Mouse (Mus musculus) spleen, adult 2 months (tissue): ENCODE results near the gene Stk39.

ENCODE experiments used
- CTCF ChIP-seq: fragments of 200-500 bp; IDR thresholded peaks from 2 replicates; pipeline ENCODE4 v1.5.1; 2011; ENCODE audit warnings: mild to moderate bottlenecking, inconsistent platforms; ENCODE audit not compliant: insufficient read depth, insufficient read length, insufficient replicate concordance; ENCODE audit errors: extremely low read depth
- POLR2A ChIP-seq: fragments of 200-500 bp; IDR thresholded peaks from 2 replicates; pipeline ENCODE4 v1.6.1; 2011; ENCODE audit warnings: low read depth, low read length, inconsistent platforms

DNA sequence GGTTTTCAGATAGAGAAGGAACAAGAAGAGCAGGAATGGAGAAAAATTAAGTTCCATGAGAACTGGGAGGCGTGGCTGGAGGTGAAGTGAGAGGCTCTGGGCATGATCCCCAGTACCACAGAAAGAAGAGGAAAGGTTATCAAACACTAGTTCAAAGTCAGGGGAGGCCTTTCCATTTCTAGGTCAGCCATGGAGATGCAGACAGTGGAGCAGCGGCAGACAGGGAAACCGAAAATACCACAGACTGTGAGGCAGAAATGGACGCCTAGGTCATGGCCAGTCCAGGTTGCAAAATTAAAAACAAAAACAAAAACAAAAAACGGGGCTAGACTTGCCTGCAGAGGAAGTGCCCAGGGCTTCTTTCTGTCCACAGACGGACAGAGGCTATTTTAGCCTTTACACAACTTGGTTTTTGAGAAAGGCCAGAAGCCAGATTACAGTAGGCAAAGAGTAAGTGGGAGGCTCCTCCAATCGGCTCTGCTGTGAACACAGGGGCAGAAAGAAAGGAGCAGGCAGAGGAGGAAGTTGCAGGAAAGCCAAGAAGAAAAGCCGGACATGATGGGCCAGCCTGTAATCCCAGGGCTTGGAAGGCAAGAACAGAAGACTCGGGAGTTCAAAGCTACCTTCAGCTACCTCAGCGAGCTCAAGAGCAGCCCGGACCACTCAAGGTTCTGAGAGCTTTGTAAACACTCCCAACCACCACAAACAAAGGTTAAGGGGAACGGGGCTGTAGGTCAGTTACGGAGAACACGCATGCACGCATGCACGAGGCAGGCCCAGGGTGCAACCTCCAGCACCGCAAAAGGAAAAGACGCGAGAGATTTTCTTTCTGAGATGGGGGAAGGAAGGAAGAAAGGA, 6.6 kb downstream of the Stk39 start:
- no peak for TF ChIP-seq POLR2A
- no peak for TF ChIP-seq CTCF
